Mouse (Mus musculus): ENCODE measurements around the gene Mrpl45. TPM values are rescaled to one million over a fixed set of nuclear protein-coding genes. Genes with fewer than 3 reads are reported as not detected.
"Not testable (repeated sequence)": the region's sequence is repeated elsewhere in the genome, so short reads cannot be mapped to it uniquely, and the experiment has no call there.

The Mrpl45 gene
- polyA plus RNA-seq, 1 experiment = 40.6 TPM

- H3K4me3 ChIP-seq (replicated peaks; ENCODE audit: insufficient read depth, low read depth, low read length) = peak overlapping the region; percentile 49
- 0 out of 2 replicates have a peak overlapping the region, but pooled peaks have one; percentile 16 for H3K27ac ChIP-seq (ENCODE audit: insufficient read depth, low read length)
- no peaks in the 10 kb centered on the region for H3K27me3 ChIP-seq (ENCODE audit: control insufficient read depth, insufficient read depth, low read length)
- TF ChIP-seq POLR2A (IDR thresholded peaks at IDR 0.05; ENCODE audit: borderline replicate concordance, insufficient read depth, low read length) = no peak
- TF ChIP-seq CTCF (IDR thresholded peaks at IDR 0.05; ENCODE audit: borderline replicate concordance, insufficient read depth, low read depth, low read length) = no peak
- WGBS = 14% methylated on average over 18 of the region's 18 CpGs
- DNase-seq = peak in 1 of 2 experiments; percentile 44
- H3K4me1 ChIP-seq (ENCODE audit: control insufficient read depth, insufficient read depth, low read length) = 0 out of 2 replicates have a peak, but pooled peaks cover 4% of the 10 kb centered on the region
Observed at GRCm38 (mm10) chr11:97310895-97311631, 4.5 kb upstream of the Mrpl45 start.

DNA sequence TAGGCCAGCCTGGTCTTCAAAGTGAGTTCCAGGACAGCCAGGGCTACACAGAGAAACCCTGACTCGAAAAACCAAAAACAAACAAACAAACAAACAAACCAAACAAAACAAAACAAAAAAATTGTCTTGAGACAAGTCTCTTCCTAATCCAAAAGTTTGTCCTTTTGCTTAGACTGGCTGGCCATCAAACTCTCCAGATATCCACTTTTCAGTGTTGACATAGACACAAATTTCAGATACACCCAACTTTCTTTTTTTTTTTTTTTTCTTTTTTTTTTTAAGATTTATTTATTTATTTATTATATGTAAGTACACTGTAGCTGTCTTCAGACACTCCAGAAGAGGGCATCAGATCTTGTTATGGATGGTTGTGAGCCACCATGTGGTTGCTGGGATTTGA lies 2.6 kb upstream of the Mrpl45 start:
- 97% methylated on average over 1 of the region's 1 CpGs for WGBS

DNA sequence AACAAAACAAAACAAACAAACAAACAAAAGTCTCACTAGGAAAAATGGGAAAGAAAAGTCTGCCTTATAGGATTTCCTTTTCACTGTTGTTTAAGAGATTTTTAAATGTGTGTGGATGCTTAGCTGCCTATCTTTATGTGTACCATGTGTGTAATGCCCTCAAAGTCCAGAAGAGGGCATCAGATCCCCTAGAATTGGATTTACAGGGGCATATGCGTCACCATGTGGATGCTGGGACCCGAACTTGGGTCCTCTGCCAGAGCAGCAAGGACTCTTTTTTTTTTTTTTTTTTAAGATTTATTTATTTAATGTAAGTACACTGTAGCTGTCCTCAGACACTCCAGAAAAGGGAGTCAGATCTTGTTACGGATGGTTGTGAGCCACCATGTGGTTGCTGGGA lies 1.4 kb upstream of the Mrpl45 start:
- no peak overlapping the region for H3K4me3 ChIP-seq (replicated peaks; ENCODE audit: insufficient read depth, low read depth, low read length)
- no peaks in the 10 kb centered on the region for H3K27me3 ChIP-seq (ENCODE audit: control insufficient read depth, insufficient read depth, low read length)
- no peak overlapping the region for H3K27ac ChIP-seq (ENCODE audit: insufficient read depth, low read length)
- TF ChIP-seq POLR2A (IDR thresholded peaks at IDR 0.05; ENCODE audit: borderline replicate concordance, insufficient read depth, low read length) (no peak), CTCF (IDR thresholded peaks at IDR 0.05; ENCODE audit: borderline replicate concordance, insufficient read depth, low read depth, low read length) (0 out of 2 replicates have a peak, but pooled peaks have one; percentile 13)
- DNase-seq = no peak
- WGBS = 88% methylated on average over 3 of the region's 3 CpGs
- H3K4me1 ChIP-seq (ENCODE audit: control insufficient read depth, insufficient read depth, low read length) = 0 out of 2 replicates have a peak, but pooled peaks cover 4% of the 10 kb centered on the region

More for the DNA sequence above, 2.6 kb upstream of the Mrpl45 start:
- not testable (repeated sequence) for H3K27ac ChIP-seq (ENCODE audit: insufficient read depth, low read length); H3K27me3 ChIP-seq (ENCODE audit: control insufficient read depth, insufficient read depth, low read length); H3K4me1 ChIP-seq (ENCODE audit: control insufficient read depth, insufficient read depth, low read length); H3K4me3 ChIP-seq (replicated peaks; ENCODE audit: insufficient read depth, low read depth, low read length); DNase-seq

DNA sequence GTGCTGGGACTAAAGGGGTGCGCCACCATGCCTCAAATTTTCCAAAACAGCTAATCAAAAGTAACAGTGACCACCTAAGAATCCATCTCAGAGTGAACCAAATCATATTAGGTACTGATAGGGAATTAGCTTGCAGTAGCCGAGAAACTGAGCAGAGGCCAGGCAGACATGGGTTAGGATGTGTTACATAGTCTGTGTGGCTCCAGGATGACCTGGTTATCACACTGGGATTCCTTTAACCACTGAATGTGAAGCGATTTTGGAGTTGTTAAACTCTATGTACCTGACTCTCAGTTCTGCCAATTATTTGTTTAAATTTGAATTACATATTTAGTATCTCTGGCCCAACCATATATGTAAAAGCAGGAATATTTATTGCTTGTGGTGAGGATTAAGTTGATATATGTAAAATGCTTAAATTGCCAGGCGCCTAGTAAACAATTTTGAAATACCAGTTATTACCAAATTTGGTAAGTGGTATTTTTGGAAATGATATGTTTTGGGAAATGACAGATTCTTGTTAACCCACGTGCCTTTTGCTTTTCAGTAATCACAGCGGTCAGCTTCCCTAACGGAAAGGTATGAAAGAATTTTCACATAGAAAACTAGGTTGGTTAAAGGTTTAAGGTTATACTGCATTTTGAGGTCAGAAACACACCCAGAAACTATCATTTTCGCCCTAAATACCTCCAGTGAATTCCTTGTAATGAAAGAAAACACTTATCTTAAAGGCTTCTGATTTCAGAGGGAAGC lies 589 bp upstream of the Mrpl45 start:
- DNase-seq = no peak
- no peak for TF ChIP-seq CTCF (IDR thresholded peaks at IDR 0.05; ENCODE audit: borderline replicate concordance, insufficient read depth, low read depth, low read length)
- no peak for TF ChIP-seq POLR2A (IDR thresholded peaks at IDR 0.05; ENCODE audit: borderline replicate concordance, insufficient read depth, low read length)
- H3K4me1 ChIP-seq (ENCODE audit: control insufficient read depth, insufficient read depth, low read length) = 0 out of 2 replicates have a peak, but pooled peaks cover 4% of the 10 kb centered on the region
- H3K27me3 ChIP-seq (ENCODE audit: control insufficient read depth, insufficient read depth, low read length) = no peaks in the 10 kb centered on the region
- peak overlapping the region; percentile 14 for H3K4me3 ChIP-seq (replicated peaks; ENCODE audit: insufficient read depth, low read depth, low read length)
- WGBS = 43% methylated on average over 8 of the region's 8 CpGs
- no peak overlapping the region for H3K27ac ChIP-seq (ENCODE audit: insufficient read depth, low read length)

GRCm38 (mm10) chr11:97321197-97321596 lies 5.7 kb downstream of the Mrpl45 start:
- Histone ChIP-seq H3K27me3 (ENCODE audit: control insufficient read depth, insufficient read depth, low read length) (no peaks in the 10 kb centered on the region), H3K4me1 (ENCODE audit: control insufficient read depth, insufficient read depth, low read length) (no peaks in the 10 kb centered on the region), H3K27ac (ENCODE audit: insufficient read depth, low read length) (no peak overlapping the region), H3K4me3 (replicated peaks; ENCODE audit: insufficient read depth, low read depth, low read length) (no peak overlapping the region)
- no peak for DNase-seq
- TF ChIP-seq CTCF (IDR thresholded peaks at IDR 0.05; ENCODE audit: borderline replicate concordance, insufficient read depth, low read depth, low read length) (no peak), POLR2A (IDR thresholded peaks at IDR 0.05; ENCODE audit: borderline replicate concordance, insufficient read depth, low read length) (no peak)
- WGBS = 88% methylated on average over 8 of the region's 8 CpGs

GRCm38 (mm10) chr11:97321894-97322600 lies 6.5 kb downstream of the Mrpl45 start:
- H3K27ac ChIP-seq (ENCODE audit: insufficient read depth, low read length); H3K27me3 ChIP-seq (ENCODE audit: control insufficient read depth, insufficient read depth, low read length); DNase-seq; H3K4me1 ChIP-seq (ENCODE audit: control insufficient read depth, insufficient read depth, low read length); H3K4me3 ChIP-seq (replicated peaks; ENCODE audit: insufficient read depth, low read depth, low read length): not testable (repeated sequence)
- 83% methylated on average over 8 of the region's 8 CpGs for WGBS

DNA sequence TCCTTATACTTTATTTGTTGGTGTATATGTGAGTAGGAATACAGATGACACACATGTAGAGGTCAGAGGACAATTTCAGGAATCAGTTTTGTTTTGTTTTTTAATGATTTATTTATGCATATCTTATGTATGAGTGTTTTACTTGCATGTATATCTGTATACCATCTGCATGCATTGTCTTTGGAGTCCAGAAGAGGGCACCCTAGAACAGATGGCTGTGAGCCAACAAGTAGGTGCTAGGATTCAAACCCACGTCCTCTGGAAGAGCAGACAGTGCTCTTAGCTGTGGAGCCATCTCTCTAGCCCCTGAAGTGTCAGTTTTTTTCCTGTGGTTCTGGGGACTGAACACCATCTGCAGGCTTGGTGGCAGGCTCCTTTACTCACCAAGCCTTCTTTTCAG lies 9.7 kb downstream of the Mrpl45 start:
- no peak overlapping the region for H3K27ac ChIP-seq (ENCODE audit: insufficient read depth, low read length)
- TF ChIP-seq POLR2A (IDR thresholded peaks at IDR 0.05; ENCODE audit: borderline replicate concordance, insufficient read depth, low read length) (no peak), CTCF (IDR thresholded peaks at IDR 0.05; ENCODE audit: borderline replicate concordance, insufficient read depth, low read depth, low read length) (peak; percentile 19; the same call in 1 of the 2 replicates)
- H3K4me3 ChIP-seq (replicated peaks; ENCODE audit: insufficient read depth, low read depth, low read length) = no peak overlapping the region
- 50% methylated on average over 1 of the region's 1 CpGs for WGBS
- no peaks in the 10 kb centered on the region for H3K27me3 ChIP-seq (ENCODE audit: control insufficient read depth, insufficient read depth, low read length)
- DNase-seq = no peak
- no peaks in the 10 kb centered on the region for H3K4me1 ChIP-seq (ENCODE audit: control insufficient read depth, insufficient read depth, low read length)
